In genomic region chr10:71533759-71534158, GRCm38 (mm10) we compare ENCODE assay signal across 20 mouse cellular contexts.
DNase-seq lines count a peak whose midpoint lies in the region; ATAC-seq and TF ChIP-seq lines count a peak whose summit lies in the region.
"Had no signal": no experiment of that assay in that cellular context is flagged by ENCODE, and none has a peak within 500 bp of the region (broad histone marks: within the 10 kb centered on the region; RNA-seq: fewer than 3 reads in every experiment).

No protein-coding gene starts in this region.

- TF ChIP-seq POLR2A in limb, embryonic 14.5 days (IDR thresholded peaks at IDR 0.05; ENCODE audit: borderline replicate concordance, extremely low read depth, insufficient read depth, insufficient read length): no peak

- H3K9me3 ChIP-seq in heart, embryonic 12.5 days (replicated peaks): peaks cover 6% of the 10 kb centered on the region; the same call in 1 of the 2 replicates
- H3K9me3 ChIP-seq in embryonic facial prominence, embryonic 15.5 days (replicated peaks): no peaks in the 10 kb centered on the region
- no peaks in the 10 kb centered on the region for H3K9me3 ChIP-seq in limb, embryonic 14.5 days (ENCODE audit: control insufficient read depth, low read length)
- H3K9me3 ChIP-seq: embryonic facial prominence, embryonic 12.5 days; forebrain, embryonic 15.5 days had no signal

- ATAC-seq in heart, embryonic 12.5 days (ENCODE audit: insufficient number of reproducible peaks, low FRiP score): no peak
- ATAC-seq in embryonic facial prominence, embryonic 15.5 days (ENCODE audit: insufficient number of reproducible peaks, low FRiP score, low TSS enrichment, low read depth): peak; percentile 51; the same call in 1 of the 2 replicates
- ATAC-seq in limb, embryonic 14.5 days (ENCODE audit: low FRiP score, low read depth): peak; percentile 70; the same call in 1 of the 2 replicates
- ATAC-seq: forebrain, embryonic 13.5 days; forebrain, embryonic 15.5 days; forebrain, postnatal 0 days had no signal

- H3K27me3 ChIP-seq in heart, embryonic 12.5 days (replicated peaks): no peaks in the 10 kb centered on the region
- no peaks in the 10 kb centered on the region for H3K27me3 ChIP-seq in embryonic facial prominence, embryonic 15.5 days
- H3K27me3 ChIP-seq in limb, embryonic 14.5 days (ENCODE audit: control insufficient read depth, insufficient read depth, low read length): no peaks in the 10 kb centered on the region
- H3K27me3 ChIP-seq: embryonic facial prominence, embryonic 12.5 days; forebrain, embryonic 13.5 days; forebrain, embryonic 15.5 days had no signal

- 87% methylated on average over 2 of the region's 2 CpGs for WGBS in heart, embryonic 12.5 days
- 60% methylated on average over 2 of the region's 2 CpGs for WGBS in embryonic facial prominence, embryonic 15.5 days
- WGBS in limb, embryonic 14.5 days: 48% methylated on average over 2 of the region's 2 CpGs

- H3K27ac ChIP-seq in heart, embryonic 12.5 days (ENCODE audit: poor library complexity, severe bottlenecking): no peak overlapping the region
- no peak overlapping the region for H3K27ac ChIP-seq in embryonic facial prominence, embryonic 15.5 days (replicated peaks)
- H3K27ac ChIP-seq in limb, embryonic 14.5 days (replicated peaks; ENCODE audit: low read depth, low read length): no peak overlapping the region
- H3K27ac ChIP-seq: embryonic facial prominence, embryonic 12.5 days; forebrain, embryonic 13.5 days; forebrain, embryonic 15.5 days had no signal

- no peak overlapping the region for H3K4me3 ChIP-seq in heart, embryonic 12.5 days
- H3K4me3 ChIP-seq in embryonic facial prominence, embryonic 15.5 days (replicated peaks): no peak overlapping the region
- no peak overlapping the region for H3K4me3 ChIP-seq in limb, embryonic 14.5 days (replicated peaks; ENCODE audit: low read length)
- H3K4me3 ChIP-seq: embryonic facial prominence, embryonic 12.5 days; forebrain, embryonic 13.5 days; forebrain, embryonic 15.5 days had no signal

- DNase-seq in heart, adult 11 months: peak; percentile 43
- DNase-seq in limb, embryonic 14.5 days (ENCODE audit: low spot score): no peak
- no peak for DNase-seq in layer of hippocampus, postnatal 10 days (ENCODE audit: low spot score in 2 of 2)
- DNase-seq in right cerebral cortex, postnatal 36 days (ENCODE audit: low spot score in 2 of 2): no peak
- DNase-seq: adrenal gland, adult 2 months; adrenal gland, postnatal 10 days; adrenal gland, postnatal 25 days; cerebellum, adult 11 months; cerebellum, adult 18-20 months; cerebellum, adult 8-10 months; cerebellum, adult 9-11 months; cerebellum, postnatal 14 days; cerebellum, postnatal 36 days; embryo, embryonic 11 days; forebrain, postnatal 0 days had no signal

- H3K4me1 ChIP-seq in heart, embryonic 12.5 days (replicated peaks): no peaks in the 10 kb centered on the region
- no peaks in the 10 kb centered on the region for H3K4me1 ChIP-seq in embryonic facial prominence, embryonic 15.5 days
- no peaks in the 10 kb centered on the region for H3K4me1 ChIP-seq in limb, embryonic 14.5 days (ENCODE audit: control insufficient read depth, insufficient read depth, low read length)
- H3K4me1 ChIP-seq: embryonic facial prominence, embryonic 12.5 days; forebrain, embryonic 13.5 days; forebrain, embryonic 15.5 days had no signal

- H3K4me2 ChIP-seq in heart, embryonic 12.5 days: no peak overlapping the region
- no peak overlapping the region for H3K4me2 ChIP-seq in embryonic facial prominence, embryonic 15.5 days (replicated peaks)
- H3K4me2 ChIP-seq in limb, embryonic 14.5 days (replicated peaks; ENCODE audit: low read depth, low read length, severe bottlenecking): no peak overlapping the region
- H3K4me2 ChIP-seq: embryonic facial prominence, embryonic 12.5 days; forebrain, embryonic 13.5 days; forebrain, embryonic 15.5 days had no signal

- no peak overlapping the region for H3K9ac ChIP-seq in heart, embryonic 12.5 days
- H3K9ac ChIP-seq in embryonic facial prominence, embryonic 15.5 days: no peak overlapping the region
- no peak overlapping the region for H3K9ac ChIP-seq in limb, embryonic 14.5 days (ENCODE audit: low read depth, low read length, severe bottlenecking)
- H3K9ac ChIP-seq: embryonic facial prominence, embryonic 12.5 days; forebrain, embryonic 13.5 days; forebrain, embryonic 15.5 days; forebrain, postnatal 0 days had no signal

- no peaks in the 10 kb centered on the region for H3K36me3 ChIP-seq in heart, embryonic 12.5 days
- no peaks in the 10 kb centered on the region for H3K36me3 ChIP-seq in embryonic facial prominence, embryonic 15.5 days
- H3K36me3 ChIP-seq in limb, embryonic 14.5 days (ENCODE audit: control insufficient read depth, insufficient read depth, low read length): no peaks in the 10 kb centered on the region
- H3K36me3 ChIP-seq: embryonic facial prominence, embryonic 12.5 days; forebrain, embryonic 15.5 days had no signal
